Mouse (Mus musculus) cerebellum, adult 2 months (tissue): ENCODE measurements around the gene Mknk1. TPM values are rescaled to one million over a fixed set of nuclear protein-coding genes. Genes with fewer than 3 reads are reported as not detected.

Source experiments
- DNase-seq, 2 experiments: peaks; one replicate each; pipeline ENCODE4 v3.0.0; 2021
- H3K27ac ChIP-seq: fragments of 200-500 bp; 2 replicates; pipeline ENCODE4 v1.5.1; 2012; ENCODE audit warnings: low read length, control low read depth, inconsistent platforms; ENCODE audit not compliant: insufficient read depth
- H3K27me3 ChIP-seq: fragments of 200-500 bp; 2 replicates; pipeline ENCODE4 v1.6.1; 2012; ENCODE audit warnings: inconsistent platforms, mild to moderate bottlenecking, low read length, moderate library complexity; ENCODE audit not compliant: control insufficient read depth, insufficient read depth
- H3K4me1 ChIP-seq: fragments of 200-500 bp; 2 replicates; pipeline ENCODE4 v1.6.1; 2011; ENCODE audit warnings: low read length; ENCODE audit not compliant: control insufficient read depth, insufficient read depth
- H3K4me3 ChIP-seq: fragments of 200-500 bp; replicated peaks from 2 replicates; pipeline ENCODE3; 2011; ENCODE audit warnings: mild to moderate bottlenecking, low read depth, low read length, control low read depth; ENCODE audit not compliant: insufficient read depth
- CTCF ChIP-seq: fragments of 200-500 bp; IDR thresholded peaks from 2 replicates; pipeline ENCODE4 v1.5.1; 2011; ENCODE audit warnings: low read depth, mild to moderate bottlenecking, control low read depth, low read length, moderate library complexity, borderline replicate concordance; ENCODE audit not compliant: insufficient read depth
- POLR2A ChIP-seq: fragments of 200-500 bp; IDR thresholded peaks from 2 replicates; pipeline ENCODE4 v1.6.1; 2011; ENCODE audit warnings: low read length, control low read depth, borderline replicate concordance; ENCODE audit not compliant: insufficient read depth
- WGBS: fragments of 180-500 bp; shearing (Covaris S2); methylation state at CpG from one replicate; pipeline ENCODE4 v1.1.7; 2018; 5-methylcytosine and 5-hydroxymethylcytosine counted together
- polyA plus RNA-seq: library from polyadenylated mRNA; depleted of rRNA; stranded (reverse); fragments of >200 nt; gene quantifications from 2 replicates; pipeline ENCODE4 v1.2.3, GENCODE M21; 2012

Gene Mknk1
- polyA plus RNA-seq, 1 experiment: 58.3 TPM

- Histone ChIP-seq H3K4me3 (no peak overlapping the region), H3K27me3 (no peaks in the 10 kb centered on the region), H3K27ac (no peak overlapping the region), H3K4me1 (no peaks in the 10 kb centered on the region)
- peak in 1 of 2 experiments; percentile 0 for DNase-seq
- TF ChIP-seq CTCF (no peak), POLR2A (no peak)
Measured at GRCm38 (mm10) chr4:115821431-115821830, 17.6 kb upstream of the Mknk1 start.

- 38% methylated on average over 3 of the region's 3 CpGs for WGBS
- Histone ChIP-seq H3K4me3 (no peak overlapping the region), H3K27me3 (no peaks in the 10 kb centered on the region), H3K27ac (no peak overlapping the region), H3K4me1 (no peaks in the 10 kb centered on the region)
- no peak for TF ChIP-seq POLR2A
- TF ChIP-seq CTCF: no peak
- no peak for DNase-seq
Measured at GRCm38 (mm10) chr4:115821928-115822327, 17.1 kb upstream of the Mknk1 start.

- Histone ChIP-seq H3K4me3 (no peak overlapping the region), H3K27ac (no peak overlapping the region), H3K27me3 (no peaks in the 10 kb centered on the region), H3K4me1 (no peaks in the 10 kb centered on the region)
- no peak for DNase-seq
- 66% methylated on average over 2 of the region's 2 CpGs for WGBS
- no peak for TF ChIP-seq CTCF
Measured at GRCm38 (mm10) chr4:115824178-115824577, 14.8 kb upstream of the Mknk1 start.

- no peaks in the 10 kb centered on the region for H3K4me1 ChIP-seq
- H3K27me3 ChIP-seq: no peaks in the 10 kb centered on the region
- 87% methylated on average over 2 of the region's 2 CpGs for whole genome bisulfite sequencing
- H3K27ac ChIP-seq: no peak overlapping the region
- H3K4me3 ChIP-seq: no peak overlapping the region
- TF ChIP-seq POLR2A (no peak), CTCF (no peak)
- no peak for DNase-seq
Measured at GRCm38 (mm10) chr4:115825271-115825670, 13.7 kb upstream of the Mknk1 start.

GRCm38 (mm10) chr4:115827066-115827465 is 11.9 kb upstream of the Mknk1 start:
- no peak overlapping the region for H3K27ac ChIP-seq
- DNase-seq: no peak
- H3K4me1 ChIP-seq: no peaks in the 10 kb centered on the region
- 55% methylated on average over 3 of the region's 3 CpGs for WGBS
- TF ChIP-seq POLR2A: no peak
- no peak for TF ChIP-seq CTCF
- H3K4me3 ChIP-seq: no peak overlapping the region
- H3K27me3 ChIP-seq: no peaks in the 10 kb centered on the region

DNA sequence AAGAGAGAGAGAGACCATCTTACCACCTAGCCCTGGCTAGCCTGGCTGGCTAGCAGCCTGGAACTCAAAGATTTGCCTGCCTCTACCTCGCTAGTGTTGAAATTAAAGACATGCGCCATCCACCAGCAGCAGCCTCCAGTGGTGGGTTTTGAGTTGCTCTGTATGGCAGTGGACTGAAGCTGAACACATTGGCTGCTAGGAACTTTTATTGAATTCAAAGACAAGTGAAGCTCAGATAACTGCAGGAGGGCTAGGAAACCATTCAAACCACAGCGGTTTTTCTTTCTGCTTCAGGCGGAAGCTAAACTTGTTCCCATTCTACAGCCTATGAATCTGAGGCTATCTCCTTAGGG is 11.5 kb upstream of the Mknk1 start:
- Histone ChIP-seq H3K27me3 (no peaks in the 10 kb centered on the region), H3K27ac (no peak overlapping the region), H3K4me1 (no peaks in the 10 kb centered on the region), H3K4me3 (peak overlapping the region; percentile 79)
- DNase-seq: no peak
- 1% methylated on average over 4 of the region's 4 CpGs for WGBS
- no peak for TF ChIP-seq POLR2A
- TF ChIP-seq CTCF: no peak

DNA sequence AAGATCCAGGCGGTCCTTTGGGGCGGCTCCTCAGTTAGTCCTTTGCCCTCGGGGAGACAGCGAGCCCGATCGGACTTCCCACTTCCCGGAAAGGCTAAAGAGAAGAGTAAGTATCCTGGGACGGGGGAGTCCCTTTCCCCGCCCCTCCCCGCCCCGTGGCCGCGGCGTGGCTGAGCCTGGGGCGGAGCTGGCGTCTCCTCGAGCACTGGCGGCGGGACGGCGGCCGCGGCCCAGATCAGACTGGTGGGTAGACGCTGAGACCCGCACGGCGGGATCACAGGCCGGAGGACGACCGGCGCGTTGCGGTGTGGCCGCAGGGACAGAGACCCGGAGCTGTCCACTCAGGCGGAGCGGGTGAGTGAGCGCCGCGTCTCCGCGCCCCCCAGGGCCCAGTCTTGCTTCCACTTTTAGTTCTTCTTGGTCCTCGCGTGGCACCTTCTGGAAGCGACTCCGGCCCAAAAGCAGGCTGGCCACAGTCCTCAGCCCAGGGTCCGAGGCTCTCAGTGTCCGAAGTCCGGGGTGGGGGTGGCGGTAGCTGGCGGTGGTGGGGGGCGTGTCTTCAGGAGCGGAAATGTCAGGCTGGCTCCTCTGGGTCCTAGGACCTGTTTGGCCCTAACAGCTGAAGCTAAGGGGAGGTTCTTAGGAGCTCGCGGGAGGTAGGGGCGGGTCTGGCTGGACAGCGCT is 11.0 kb upstream of the Mknk1 start, which contains the start of gene Mob3c:
Gene Mob3c (plus strand): TSS at position 205 of the 684 bp plus-strand sequence.
- Histone ChIP-seq H3K27ac (no peak within 1 kb of the TSS), H3K4me3 (peak within 1 kb of the TSS; percentile 79), H3K27me3 (no peaks in the 10 kb centered on the region), H3K4me1 (no peaks in the 10 kb centered on the region)
- peak; percentile 64 to 68 for DNase-seq
- TF ChIP-seq POLR2A (no peak; the same call in 1 of the 2 replicates), CTCF (no peak)
- WGBS: under 1% methylated on average over 57 of the region's 57 CpGs

DNA sequence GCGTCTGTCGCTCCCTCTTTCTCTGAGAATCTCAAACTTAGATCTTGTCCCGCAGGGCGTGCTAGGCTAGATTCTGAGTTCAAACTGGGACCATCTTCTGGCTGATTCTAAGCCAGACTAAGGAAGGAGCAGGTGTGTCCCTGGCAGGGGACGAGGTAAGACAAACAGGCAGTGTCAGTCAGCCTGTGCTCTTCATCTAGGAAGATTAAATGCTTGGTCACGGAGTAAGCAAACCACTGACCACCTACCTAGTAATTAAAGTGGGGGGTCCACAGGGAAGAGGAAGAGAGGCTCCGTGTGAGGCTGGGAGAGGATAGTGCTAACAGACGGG is 10.5 kb upstream of the Mknk1 start:
- TF ChIP-seq POLR2A: no peak
- TF ChIP-seq CTCF: no peak
- DNase-seq: no peak
- no peaks in the 10 kb centered on the region for H3K4me1 ChIP-seq
- WGBS: 3% methylated on average over 8 of the region's 8 CpGs
- H3K27me3 ChIP-seq: no peaks in the 10 kb centered on the region
- peak overlapping the region; percentile 79 for H3K4me3 ChIP-seq
- H3K27ac ChIP-seq: no peak overlapping the region

- Histone ChIP-seq H3K27ac (no peak overlapping the region), H3K27me3 (no peaks in the 10 kb centered on the region), H3K4me1 (no peaks in the 10 kb centered on the region), H3K4me3 (no peak overlapping the region)
- 77% methylated on average over 5 of the region's 5 CpGs for WGBS
- TF ChIP-seq POLR2A (no peak), CTCF (no peak)
- no peak for DNase-seq
Measured at GRCm38 (mm10) chr4:115830491-115830890, 8.5 kb upstream of the Mknk1 start.
